ENCODE assay signal across 15 mouse cellular contexts in the genomic region with DNA sequence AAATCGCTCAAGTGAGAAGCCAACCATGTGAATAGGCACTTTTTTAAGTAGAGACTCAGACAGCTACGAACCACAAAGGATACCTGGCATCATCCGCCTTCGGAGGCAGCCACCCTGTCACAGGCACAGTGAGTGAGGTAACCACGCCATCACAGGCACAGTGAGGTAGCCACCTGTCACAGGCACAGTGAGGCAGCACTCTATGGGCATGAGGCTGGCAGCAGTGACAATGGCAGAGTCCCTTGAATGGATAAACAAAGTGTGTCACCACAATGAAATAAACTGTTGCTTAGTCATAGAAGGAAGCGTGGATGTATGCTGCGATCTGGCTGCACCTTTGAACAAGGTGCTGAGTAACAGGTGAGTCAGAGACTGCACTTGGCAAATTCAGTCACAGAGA. TPM values are rescaled to one million over a fixed set of nuclear protein-coding genes. Genes with fewer than 3 reads are reported as not detected.
"Had no signal": no experiment of that assay in that cellular context is flagged by ENCODE, and none has a peak within 500 bp of the region (broad histone marks: within the 10 kb centered on the region; RNA-seq: fewer than 3 reads in every experiment).

No protein-coding gene starts in this region.

- DNase-seq: kidney, adult 18-20 months; kidney, postnatal 14 days; lung, adult 2 months; lung, postnatal 36 days; right cerebral cortex, postnatal 4 days; spleen, adult 18-20 months; thymus, postnatal 36 days had no signal

- H3K27ac ChIP-seq: limb, embryonic 10.5 days; liver, embryonic 15.5 days; midbrain, embryonic 15.5 days had no signal

- H3K9me3 ChIP-seq: limb, embryonic 10.5 days; liver, embryonic 15.5 days; midbrain, embryonic 15.5 days had no signal

- ATAC-seq: lung, postnatal 0 days; midbrain, embryonic 15.5 days had no signal

- H3K4me2 ChIP-seq: liver, embryonic 11.5 days; liver, embryonic 15.5 days; midbrain, embryonic 11.5 days; midbrain, embryonic 15.5 days had no signal

- H3K9ac ChIP-seq: liver, embryonic 15.5 days; midbrain, embryonic 15.5 days had no signal

- H3K4me3 ChIP-seq: limb, embryonic 10.5 days; liver, embryonic 15.5 days; midbrain, embryonic 15.5 days had no signal

- H3K27me3 ChIP-seq: midbrain, embryonic 15.5 days had no signal

- H3K4me1 ChIP-seq: midbrain, embryonic 15.5 days had no signal

RNA-seq across cellular contexts. Expression of a gene that starts 57.4 kb away (rescaled TPM):
- total RNA-seq: layer of hippocampus, adult 8-10 months; megakaryocyte progenitor cell, adult 5-6 weeks had no signal
